Mouse (Mus musculus) ES-Bruce4 (cell line): ENCODE results near the gene Slc22a13. TPM values are rescaled to one million over a fixed set of nuclear protein-coding genes. Genes with fewer than 3 reads are reported as not detected.

ENCODE experiments used
- H3K27ac ChIP-seq: 2 replicates; pipeline ENCODE4 v1.5.1; 2012; ENCODE audit warnings: low read length, inconsistent platforms; ENCODE audit not compliant: insufficient read depth
- H3K27me3 ChIP-seq: 2 replicates; pipeline ENCODE4 v1.6.1; 2012; ENCODE audit warnings: mild to moderate bottlenecking, low read length, inconsistent platforms; ENCODE audit not compliant: control insufficient read depth, poor library complexity, insufficient read depth, severe bottlenecking
- H3K36me3 ChIP-seq: 2 replicates; pipeline ENCODE4 v1.6.1; 2012; ENCODE audit warnings: inconsistent platforms, mild to moderate bottlenecking, low read length, moderate library complexity; ENCODE audit not compliant: control insufficient read depth, poor library complexity, insufficient read depth, severe bottlenecking
- H3K4me1 ChIP-seq: one replicate; pipeline ENCODE4 v1.8.1; 2011; ENCODE audit warnings: low read length; ENCODE audit not compliant: control insufficient read depth, insufficient read depth
- H3K4me3 ChIP-seq: 2 replicates; pipeline ENCODE4 v1.5.1; 2011; ENCODE audit warnings: low read depth, mild to moderate bottlenecking, low read length
- H3K9ac ChIP-seq: 2 replicates; pipeline ENCODE4 v1.6.1; 2012; ENCODE audit warnings: low read depth, mild to moderate bottlenecking, inconsistent platforms; ENCODE audit not compliant: poor library complexity, severe bottlenecking
- H3K9me3 ChIP-seq: replicated peaks from 2 replicates; pipeline ENCODE4 v1.6.1; 2012; ENCODE audit warnings: mild to moderate bottlenecking, low read length, inconsistent platforms; ENCODE audit not compliant: control insufficient read depth, poor library complexity, insufficient read depth, severe bottlenecking
- CTCF ChIP-seq: IDR thresholded peaks from one replicate; pipeline ENCODE4 v1.8.1; 2011; ENCODE audit warnings: low read depth, low read length
- EP300 ChIP-seq: IDR thresholded peaks from 2 replicates; pipeline ENCODE4 v1.6.1; 2011; ENCODE audit warnings: low read depth, low read length; ENCODE audit not compliant: insufficient read depth
- POLR2A ChIP-seq: IDR thresholded peaks from one replicate; pipeline ENCODE4 v1.8.1; 2011; ENCODE audit warnings: low read length; ENCODE audit not compliant: insufficient read depth
- polyA plus RNA-seq: library from polyadenylated mRNA; stranded (reverse); fragments of >200 nt; gene quantifications from 2 replicates; pipeline ENCODE4 v1.2.4, GENCODE M21; 2011; ENCODE audit warnings: low read depth; ENCODE audit not compliant: missing spikeins, insufficient read depth, insufficient read length

Slc22a13 gene
- polyA plus RNA-seq, 1 experiment = 0.34 TPM

GRCm38 (mm10) chr9:119207113-119207512 lies 1.8 kb downstream of the Slc22a13 start:
- no peak overlapping the region for H3K9ac ChIP-seq
- TF ChIP-seq EP300 = no peak
- TF ChIP-seq CTCF = no peak
- no peak for TF ChIP-seq POLR2A
- H3K27me3 ChIP-seq = no peaks in the 10 kb centered on the region
- H3K9me3 ChIP-seq = peaks cover 25% of the 10 kb centered on the region
- H3K27ac ChIP-seq = no peak overlapping the region
- no peaks in the 10 kb centered on the region for H3K4me1 ChIP-seq
- no peaks in the 10 kb centered on the region for H3K36me3 ChIP-seq
- no peak overlapping the region for H3K4me3 ChIP-seq

DNA sequence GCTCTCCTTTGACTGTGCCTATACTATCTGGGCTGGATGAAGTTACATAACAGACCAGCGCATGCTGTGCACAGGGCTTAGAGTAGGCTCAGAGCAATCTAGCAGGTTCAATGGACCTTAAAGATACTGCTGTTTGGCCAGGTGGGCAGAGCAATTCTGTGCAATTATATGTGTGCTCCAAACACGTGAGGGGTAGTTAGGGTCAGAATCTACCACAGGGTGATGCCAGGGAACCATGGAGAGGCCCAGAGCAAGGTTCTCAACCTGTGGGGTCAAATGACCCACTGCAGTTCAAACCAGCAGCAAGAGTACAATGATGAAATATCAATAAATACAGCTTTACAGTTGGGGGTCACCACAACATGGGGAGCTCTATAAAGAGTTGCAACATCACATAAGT lies 2.2 kb downstream of the Slc22a13 start:
- Histone ChIP-seq H3K27ac (no peak overlapping the region), H3K4me1 (no peaks in the 10 kb centered on the region), H3K9me3 (peaks cover 25% of the 10 kb centered on the region), H3K4me3 (no peak overlapping the region), H3K27me3 (no peaks in the 10 kb centered on the region), H3K36me3 (no peaks in the 10 kb centered on the region), H3K9ac (no peak overlapping the region)
- TF ChIP-seq POLR2A (no peak), CTCF (no peak), EP300 (no peak)

- TF ChIP-seq CTCF (no peak), EP300 (no peak), POLR2A (no peak)
- Histone ChIP-seq H3K27ac (no peak overlapping the region), H3K36me3 (no peaks in the 10 kb centered on the region), H3K27me3 (no peaks in the 10 kb centered on the region), H3K4me3 (no peak overlapping the region), H3K9ac (no peak overlapping the region), H3K4me1 (no peaks in the 10 kb centered on the region), H3K9me3 (peaks cover 23% of the 10 kb centered on the region)
Observed at GRCm38 (mm10) chr9:119205756-119206155, 3.1 kb downstream of the Slc22a13 start.

GRCm38 (mm10) chr9:119203617-119204016 lies 5.3 kb downstream of the Slc22a13 start:
- TF ChIP-seq CTCF = no peak
- no peak for TF ChIP-seq POLR2A
- no peak for TF ChIP-seq EP300
- H3K27ac ChIP-seq = no peak overlapping the region
- no peak overlapping the region for H3K9ac ChIP-seq
- no peaks in the 10 kb centered on the region for H3K4me1 ChIP-seq
- peaks cover 23% of the 10 kb centered on the region for H3K9me3 ChIP-seq
- H3K4me3 ChIP-seq = no peak overlapping the region
- no peaks in the 10 kb centered on the region for H3K36me3 ChIP-seq
- no peaks in the 10 kb centered on the region for H3K27me3 ChIP-seq

DNA sequence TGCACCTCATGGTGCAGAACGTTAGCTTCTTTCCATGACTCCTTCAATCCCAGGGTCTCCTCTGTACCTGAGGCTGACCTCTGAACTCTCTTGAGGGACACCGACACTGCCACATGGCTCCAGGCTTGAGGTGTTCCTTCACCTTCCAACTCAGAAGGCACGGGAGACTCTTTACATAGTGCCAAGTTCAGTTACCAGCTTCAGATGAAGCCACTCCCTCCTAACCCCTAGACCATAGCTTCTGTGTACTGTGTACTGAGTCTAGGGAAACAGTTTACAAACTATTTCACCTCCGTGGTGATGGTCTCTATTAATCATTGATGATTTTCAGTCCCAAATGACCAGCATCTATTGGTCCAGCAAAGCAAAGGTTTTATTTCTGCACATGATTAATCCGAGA lies 7.2 kb downstream of the Slc22a13 start:
- TF ChIP-seq EP300 = no peak
- TF ChIP-seq CTCF = no peak
- no peak for TF ChIP-seq POLR2A
- H3K4me1 ChIP-seq = no peaks in the 10 kb centered on the region

DNA sequence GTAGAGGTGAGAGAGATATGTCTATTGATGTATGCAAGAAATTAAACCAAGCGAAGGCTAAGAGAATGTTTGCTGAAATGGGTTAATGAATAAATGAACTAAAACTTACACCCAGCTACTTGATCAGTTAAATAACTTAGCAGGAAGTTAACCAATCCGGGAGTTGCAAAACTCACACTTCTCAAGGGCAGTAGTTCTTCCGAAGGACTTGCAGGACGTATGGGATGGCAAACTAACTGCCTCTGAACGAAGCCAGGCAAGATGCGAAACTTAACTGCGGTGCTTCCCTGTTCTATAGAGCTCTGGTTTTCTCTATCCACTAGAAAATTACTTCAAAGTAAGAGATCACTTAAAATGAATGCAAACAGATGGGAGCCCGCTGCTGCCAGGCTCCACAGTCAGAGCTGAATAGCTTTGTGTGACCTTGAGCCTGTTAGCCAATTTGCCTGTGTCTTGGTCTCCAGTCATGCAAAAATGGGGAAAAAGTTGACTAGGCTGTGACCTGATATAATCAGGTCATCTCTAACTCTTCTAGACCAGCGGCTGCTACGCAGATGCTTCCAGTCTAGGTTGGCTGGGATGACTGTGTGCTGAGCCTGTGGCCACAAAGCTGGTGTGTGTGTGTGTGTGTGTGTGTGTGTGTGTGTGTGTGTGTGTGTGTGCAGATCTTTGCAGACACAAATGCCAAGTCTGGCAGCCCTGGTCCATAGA lies 9.6 kb downstream of the Slc22a13 start:
- Histone ChIP-seq H3K9me3 (peaks cover 11% of the 10 kb centered on the region), H3K4me3 (no peak overlapping the region), H3K4me1 (no peaks in the 10 kb centered on the region), H3K27me3 (no peaks in the 10 kb centered on the region), H3K36me3 (no peaks in the 10 kb centered on the region), H3K9ac (no peak overlapping the region), H3K27ac (no peak overlapping the region)
- no peak for TF ChIP-seq CTCF
- TF ChIP-seq POLR2A = no peak
- TF ChIP-seq EP300 = no peak

More for the DNA sequence above, 7.2 kb downstream of the Slc22a13 start:
- peaks cover 23% of the 10 kb centered on the region for H3K9me3 ChIP-seq
- no peak overlapping the region for H3K27ac ChIP-seq
- no peaks in the 10 kb centered on the region for H3K36me3 ChIP-seq
- H3K27me3 ChIP-seq = no peaks in the 10 kb centered on the region
- H3K4me3 ChIP-seq = no peak overlapping the region
- no peak overlapping the region for H3K9ac ChIP-seq
